Mouse (Mus musculus) granulocyte monocyte progenitor cell, adult 5-6 weeks (primary cell): ENCODE data around the gene Rpia. TPM values are rescaled to one million over a fixed set of nuclear protein-coding genes. Genes with fewer than 3 reads are reported as not detected.

Experiments
- total RNA-seq, 2 experiments: library from RNA; stranded (forward) in 1 of 2; stranded (reverse) in 1 of 2; fragments of 200-712, 200-1000 nt in 1 of 2; fragments of >200 nt in 1 of 2; fragmentation: Nextera tagmentation in 1 of 2; gene quantifications; 2 replicates each; pipeline ENCODE4 v1.2.3; 2014 to 2017

The Rpia gene
- total RNA-seq, 2 experiments from 2014 or later: 90.5 to 181 TPM

Other genes starting within 250 kb of the Rpia start
- 13.1 and 13.6 TPM in 2 replicates for gene Eif2ak3, start 52.3 kb upstream of the Rpia start, total RNA-seq (2014; fragmentation: Nextera tagmentation)
- 21.2 and 24.4 TPM in 2 replicates for gene Eif2ak3, start 52.3 kb upstream of the Rpia start, total RNA-seq (2017)
- not detected in 2 replicates for gene Tex37, start 126.7 kb upstream of the Rpia start, total RNA-seq (2014; fragmentation: Nextera tagmentation)
- not detected in 2 replicates for gene Tex37, start 126.7 kb upstream of the Rpia start, total RNA-seq (2017)
- not detected in 2 replicates for gene Foxi3, start 164.3 kb upstream of the Rpia start, total RNA-seq (2014; fragmentation: Nextera tagmentation)
- not detected in 2 replicates for gene Foxi3, start 164.3 kb upstream of the Rpia start, total RNA-seq (2017)